Mouse (Mus musculus): ENCODE measurements around the gene Ube2v1. TPM values are rescaled to one million over a fixed set of nuclear protein-coding genes. Genes with fewer than 3 reads are reported as not detected.
"Not testable (repeated sequence)": the region's sequence is repeated elsewhere in the genome, so short reads cannot be mapped to it uniquely, and the experiment has no call there.

Ube2v1 gene
- polyA plus RNA-seq, 1 experiment from 2014 or later: 356 TPM

GRCm38 (mm10) chr2:167649290-167650032 is 17.6 kb upstream of the Ube2v1 start:
- WGBS: 93% methylated on average over 12 of the region's 12 CpGs
- ATAC-seq (ENCODE audit: low FRiP score, low read depth): no peak
- H3K9ac ChIP-seq: no peak overlapping the region
- H3K27ac ChIP-seq (replicated peaks): no peak overlapping the region
- no peak overlapping the region for H3K4me3 ChIP-seq
- no peaks in the 10 kb centered on the region for H3K27me3 ChIP-seq
- no peak overlapping the region for H3K4me2 ChIP-seq
- no peaks in the 10 kb centered on the region for H3K4me1 ChIP-seq (replicated peaks)
- no peaks in the 10 kb centered on the region for H3K9me3 ChIP-seq
- peaks cover 3% of the 10 kb centered on the region; the same call in 1 of the 2 replicates for H3K36me3 ChIP-seq

DNA sequence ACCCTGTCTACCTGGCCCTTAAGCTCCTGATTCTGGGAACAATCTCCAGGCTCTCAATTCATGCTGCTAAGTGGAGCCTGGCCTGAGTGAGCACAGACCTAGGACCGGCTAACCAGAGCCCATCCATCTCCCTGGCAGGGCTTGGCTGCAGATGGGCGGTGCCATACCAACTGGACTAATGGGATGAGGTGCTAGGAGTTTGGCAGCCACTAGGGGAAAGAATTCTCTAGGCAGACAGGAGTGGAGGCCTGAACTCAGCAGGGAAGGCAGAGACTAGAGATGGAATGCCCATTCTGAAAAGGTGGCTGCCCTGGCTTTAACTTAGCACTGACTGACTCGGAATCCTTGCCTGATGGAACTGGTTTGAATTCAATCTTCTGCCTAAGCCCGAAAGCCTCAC is 14.5 kb upstream of the Ube2v1 start:
- WGBS: 67% methylated on average over 4 of the region's 4 CpGs
- Histone ChIP-seq H3K27ac (replicated peaks) (no peak overlapping the region), H3K36me3 (peaks cover 3% of the 10 kb centered on the region; the same call in 1 of the 2 replicates), H3K4me1 (replicated peaks) (no peaks in the 10 kb centered on the region), H3K9me3 (no peaks in the 10 kb centered on the region), H3K27me3 (no peaks in the 10 kb centered on the region), H3K4me2 (no peak overlapping the region), H3K9ac (no peak overlapping the region), H3K4me3 (no peak overlapping the region)
- ATAC-seq (ENCODE audit: low FRiP score, low read depth): no peak

DNA sequence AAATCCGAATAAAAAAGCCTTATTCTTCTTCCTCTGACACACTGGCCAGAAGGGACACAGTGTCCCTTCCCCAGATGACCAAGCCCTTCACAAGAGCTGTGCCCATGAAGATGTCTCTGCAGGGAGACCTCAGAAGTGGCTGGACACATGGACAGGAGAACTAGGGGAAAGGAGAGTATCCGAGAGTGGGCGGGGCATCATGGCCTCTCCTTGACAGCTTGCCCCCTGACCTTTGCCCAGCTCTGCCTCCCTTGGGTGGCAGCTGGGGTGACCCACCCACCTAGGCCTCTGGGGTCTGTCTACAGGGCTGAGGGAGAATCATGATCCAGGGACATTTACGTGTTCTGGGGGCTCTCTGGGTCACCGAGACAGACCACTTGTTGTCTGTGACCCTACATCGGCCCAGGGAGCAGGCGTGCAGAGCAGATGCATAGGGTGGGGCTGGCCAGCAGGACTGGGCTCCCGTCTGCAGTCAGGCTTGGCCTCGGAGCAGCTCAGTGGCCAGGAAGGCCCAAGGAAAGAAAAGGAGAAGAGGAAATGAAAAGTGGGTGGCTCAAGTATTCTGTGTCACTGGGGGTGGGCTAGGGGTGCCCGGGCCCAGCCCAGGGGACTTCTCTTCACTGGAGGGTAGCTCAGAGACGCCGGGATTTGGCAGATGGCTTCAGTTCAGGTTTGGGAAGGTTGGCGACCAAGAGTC is 11.6 kb upstream of the Ube2v1 start:
- not testable (repeated sequence) for H3K4me3 ChIP-seq; H3K36me3 ChIP-seq; ATAC-seq (ENCODE audit: low FRiP score, low read depth); H3K4me1 ChIP-seq (replicated peaks); H3K9me3 ChIP-seq; H3K4me2 ChIP-seq; H3K27ac ChIP-seq (replicated peaks); H3K9ac ChIP-seq; H3K27me3 ChIP-seq
- WGBS: 83% methylated on average over 13 of the region's 13 CpGs

DNA sequence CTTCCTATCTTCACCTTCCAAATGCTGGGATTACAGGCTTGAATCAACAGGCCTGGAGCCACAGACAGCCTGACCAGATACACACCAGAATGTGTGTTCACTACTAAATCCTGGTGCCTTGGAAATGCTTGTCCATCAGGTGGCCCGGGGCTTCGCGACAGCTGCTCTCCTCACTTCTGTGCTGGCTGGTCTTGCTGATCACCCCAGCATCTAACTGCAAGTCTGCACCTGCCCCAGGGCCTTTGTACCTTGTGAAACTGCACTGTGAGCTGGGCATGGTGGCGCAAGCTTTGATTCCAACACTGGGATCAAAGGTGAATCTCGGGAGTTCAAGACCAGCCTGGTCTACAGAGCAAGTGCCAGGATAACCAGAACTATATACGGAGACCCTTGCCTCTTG is 10.3 kb upstream of the Ube2v1 start:
- no peaks in the 10 kb centered on the region for H3K9me3 ChIP-seq
- H3K4me1 ChIP-seq (replicated peaks): no peaks in the 10 kb centered on the region
- ATAC-seq (ENCODE audit: low FRiP score, low read depth): no peak
- no peak overlapping the region for H3K4me3 ChIP-seq
- no peak overlapping the region for H3K27ac ChIP-seq (replicated peaks)
- H3K4me2 ChIP-seq: no peak overlapping the region
- H3K9ac ChIP-seq: no peak overlapping the region
- no peaks in the 10 kb centered on the region for H3K27me3 ChIP-seq
- 92% methylated on average over 6 of the region's 6 CpGs for WGBS
- H3K36me3 ChIP-seq: no peaks in the 10 kb centered on the region

DNA sequence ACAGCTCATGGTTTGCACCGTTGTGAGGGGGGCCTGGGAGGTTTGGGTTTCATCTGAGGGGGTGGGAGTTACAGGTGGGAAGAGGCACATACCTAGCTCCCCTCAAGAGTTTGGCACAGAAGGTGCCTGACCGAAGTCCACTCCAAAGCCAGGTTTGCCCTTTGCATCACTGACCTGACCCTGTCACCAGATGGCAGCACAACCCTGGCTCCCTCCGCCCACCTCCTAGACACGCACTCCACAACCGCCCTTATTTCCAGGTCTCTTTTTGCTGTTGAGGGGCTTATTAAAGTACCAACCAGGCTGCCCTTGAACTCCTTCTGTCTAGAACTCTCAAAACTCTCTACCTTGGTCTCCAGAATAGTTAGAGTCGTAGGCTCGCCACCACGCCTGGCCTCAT is 9.4 kb upstream of the Ube2v1 start:
- no peak overlapping the region for H3K9ac ChIP-seq
- H3K4me1 ChIP-seq (replicated peaks): no peaks in the 10 kb centered on the region
- no peaks in the 10 kb centered on the region for H3K27me3 ChIP-seq
- H3K27ac ChIP-seq (replicated peaks): no peak overlapping the region
- no peak for ATAC-seq (ENCODE audit: low FRiP score, low read depth)
- no peaks in the 10 kb centered on the region for H3K36me3 ChIP-seq
- no peaks in the 10 kb centered on the region for H3K9me3 ChIP-seq
- no peak overlapping the region for H3K4me2 ChIP-seq
- 55% methylated on average over 8 of the region's 8 CpGs for WGBS
- no peak overlapping the region for H3K4me3 ChIP-seq

DNA sequence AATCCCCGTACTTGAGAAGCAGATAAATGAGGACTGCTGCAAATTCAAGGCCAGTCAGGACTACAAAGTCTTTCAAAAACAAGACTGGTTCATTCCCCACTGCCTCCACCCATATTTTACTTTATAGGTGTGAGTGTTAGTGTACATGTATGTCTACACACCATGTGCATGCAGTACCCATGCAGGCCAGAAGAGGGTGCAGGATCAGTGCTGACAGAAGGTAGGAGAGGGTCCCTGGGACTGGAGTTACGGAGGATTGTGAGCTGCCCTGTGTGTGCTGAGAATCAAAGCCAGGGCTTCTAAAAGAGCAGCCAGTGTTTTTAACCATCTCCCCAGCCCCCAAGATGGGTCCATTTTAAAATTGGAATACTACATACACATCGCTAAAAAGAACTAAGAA is 8.4 kb upstream of the Ube2v1 start:
- 82% methylated on average over 3 of the region's 3 CpGs for WGBS
- no peak for ATAC-seq (ENCODE audit: low FRiP score, low read depth)
- Histone ChIP-seq H3K4me2 (no peak overlapping the region), H3K27me3 (no peaks in the 10 kb centered on the region), H3K9ac (no peak overlapping the region), H3K36me3 (no peaks in the 10 kb centered on the region), H3K9me3 (no peaks in the 10 kb centered on the region), H3K4me1 (replicated peaks) (no peaks in the 10 kb centered on the region), H3K4me3 (no peak overlapping the region), H3K27ac (replicated peaks) (no peak overlapping the region)

- Histone ChIP-seq H3K4me2 (peak overlapping the region; percentile 62), H3K9ac (0 out of 2 replicates have a peak overlapping the region, but pooled peaks have one; percentile 13), H3K9me3 (no peaks in the 10 kb centered on the region), H3K27me3 (no peaks in the 10 kb centered on the region), H3K4me3 (peak overlapping the region; percentile 33), H3K4me1 (replicated peaks) (peaks cover 31% of the 10 kb centered on the region), H3K27ac (replicated peaks) (peak overlapping the region; percentile 68; the same call in 1 of the 2 replicates), H3K36me3 (no peaks in the 10 kb centered on the region)
- WGBS: 78% methylated on average over 7 of the region's 7 CpGs
- no peak for ATAC-seq (ENCODE audit: low FRiP score, low read depth)
These were observed 3.1 kb upstream of the Ube2v1 start for GRCm38 (mm10) chr2:167634865-167635512.

DNA sequence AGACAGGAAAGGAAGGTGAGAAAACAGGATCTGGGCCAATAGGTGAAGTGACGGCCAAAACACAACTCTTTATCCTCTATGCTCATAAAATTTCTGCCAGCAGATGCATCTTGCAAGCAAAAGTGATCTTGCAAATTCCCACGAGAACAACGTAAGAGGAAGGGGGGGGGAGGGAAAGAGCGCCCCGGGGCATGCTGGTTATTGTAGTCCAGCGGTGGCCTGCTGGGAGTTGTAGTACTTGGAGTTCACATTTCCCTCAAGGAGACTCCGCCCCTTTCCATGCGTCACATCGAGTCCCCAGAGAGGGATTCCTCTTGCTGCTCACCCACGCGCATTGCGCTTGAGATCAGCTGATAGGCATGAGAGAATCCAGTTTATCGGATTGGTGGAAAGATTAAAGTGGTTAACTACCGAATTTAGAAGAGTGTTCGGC is 2.5 kb upstream of the Ube2v1 start:
- peak overlapping the region; percentile 62 for H3K4me2 ChIP-seq
- H3K9me3 ChIP-seq: no peaks in the 10 kb centered on the region
- peak overlapping the region; percentile 39; the same call in 1 of the 2 replicates for H3K9ac ChIP-seq
- ATAC-seq (ENCODE audit: low FRiP score, low read depth): peak; percentile 78
- peak overlapping the region; percentile 33 for H3K4me3 ChIP-seq
- H3K4me1 ChIP-seq (replicated peaks): peaks cover 37% of the 10 kb centered on the region
- WGBS: 1% methylated on average over 15 of the region's 15 CpGs
- no peaks in the 10 kb centered on the region for H3K27me3 ChIP-seq
- no peaks in the 10 kb centered on the region for H3K36me3 ChIP-seq
- peak overlapping the region; percentile 85 for H3K27ac ChIP-seq (replicated peaks)

DNA sequence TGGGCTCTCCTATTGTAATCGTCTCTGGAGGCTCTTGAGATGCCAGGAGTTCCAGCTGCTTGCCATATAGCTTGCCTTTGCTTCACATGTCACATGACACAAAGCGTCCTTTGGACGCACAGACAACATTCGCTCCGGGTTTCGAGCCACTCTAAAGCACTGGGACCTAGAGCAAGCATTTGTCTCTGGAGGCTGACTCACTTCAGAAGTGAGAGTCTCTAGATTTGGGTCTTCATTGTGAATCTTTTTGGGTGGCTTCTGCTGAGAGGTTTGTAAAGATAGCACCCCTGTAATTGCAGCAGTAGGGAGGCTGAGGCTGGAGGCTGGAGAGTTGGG is 1.6 kb upstream of the Ube2v1 start:
- H3K4me2 ChIP-seq: no peak overlapping the region
- peak overlapping the region; percentile 85; the same call in 1 of the 2 replicates for H3K27ac ChIP-seq (replicated peaks)
- WGBS: 87% methylated on average over 6 of the region's 6 CpGs
- no peak overlapping the region for H3K9ac ChIP-seq
- no peaks in the 10 kb centered on the region for H3K27me3 ChIP-seq
- H3K4me1 ChIP-seq (replicated peaks): peaks cover 46% of the 10 kb centered on the region
- H3K9me3 ChIP-seq: no peaks in the 10 kb centered on the region
- ATAC-seq (ENCODE audit: low FRiP score, low read depth): no peak
- no peak overlapping the region for H3K4me3 ChIP-seq
- no peaks in the 10 kb centered on the region for H3K36me3 ChIP-seq

- Histone ChIP-seq H3K9me3 (no peaks in the 10 kb centered on the region), H3K9ac (peak overlapping the region; percentile 96; the same call in 1 of the 2 replicates), H3K27me3 (no peaks in the 10 kb centered on the region), H3K36me3 (no peaks in the 10 kb centered on the region), H3K4me1 (replicated peaks) (peaks cover 51% of the 10 kb centered on the region), H3K27ac (replicated peaks) (peak overlapping the region; percentile 90), H3K4me2 (peak overlapping the region; percentile 87), H3K4me3 (peak overlapping the region; percentile 70; the same call in 1 of the 2 replicates)
- 84% methylated on average over 12 of the region's 12 CpGs for WGBS
- ATAC-seq (ENCODE audit: low FRiP score, low read depth): no peak
These were observed 1.0 kb upstream of the Ube2v1 start for GRCm38 (mm10) chr2:167632731-167633536.

DNA sequence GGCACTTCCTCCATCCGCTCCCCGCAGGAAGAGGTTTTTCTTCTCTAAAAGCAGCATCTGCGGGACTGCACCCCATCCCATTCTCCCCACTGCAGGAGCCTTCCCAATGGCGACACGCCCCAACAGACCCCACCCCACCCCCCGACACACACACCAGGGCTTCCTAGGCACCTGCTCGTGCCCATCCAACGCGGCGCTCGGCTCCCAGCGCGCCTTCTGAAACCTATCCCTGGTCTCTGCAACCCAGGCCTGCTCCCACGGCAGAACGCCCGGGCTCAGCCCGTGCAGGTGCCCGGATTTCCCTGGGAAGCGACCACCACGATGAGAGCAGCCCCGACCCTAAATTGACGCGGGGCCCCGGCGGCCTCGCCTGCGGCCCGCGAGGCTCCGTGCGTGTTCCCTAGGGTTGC is 709 bp downstream of the Ube2v1 start:
- H3K4me1 ChIP-seq (replicated peaks): peaks cover 56% of the 10 kb centered on the region
- H3K9ac ChIP-seq: peak overlapping the region; percentile 96
- no peaks in the 10 kb centered on the region for H3K36me3 ChIP-seq
- ATAC-seq (ENCODE audit: low FRiP score, low read depth): peak; percentile 24; the same call in 1 of the 2 replicates
- H3K27ac ChIP-seq (replicated peaks): peak overlapping the region; percentile 90
- no peaks in the 10 kb centered on the region for H3K27me3 ChIP-seq
- H3K4me2 ChIP-seq: peak overlapping the region; percentile 87
- peak overlapping the region; percentile 70 for H3K4me3 ChIP-seq
- H3K9me3 ChIP-seq: no peaks in the 10 kb centered on the region
- under 1% methylated on average over 31 of the region's 31 CpGs for WGBS

Data from hindbrain, embryonic 15.5 days (tissue).